Mouse (Mus musculus) cerebellum, postnatal 25 days (tissue): ENCODE measurements around the gene Slc35d1.

Experiments used
- DNase-seq, 2 experiments: peaks; one replicate each; pipeline ENCODE4 v3.0.0; 2021; ENCODE audit warnings: mixed read lengths in 2 of 2

Gene Slc35d1

GRCm38 (mm10) chr4:103214925-103215820 is at the start of gene Slc35d1:
Slc35d1 (minus strand) TSS chr4:103215164.
- DNase-seq: peak; percentile 86 to 88

GRCm38 (mm10) chr4:103263812-103264396 is 48.9 kb upstream of the Slc35d1 start:
- no peak for DNase-seq

- no peak for DNase-seq
These were observed 48.4 kb upstream of the Slc35d1 start for GRCm38 (mm10) chr4:103263378-103263777.

GRCm38 (mm10) chr4:103258817-103259216 is 43.9 kb upstream of the Slc35d1 start:
- DNase-seq: peak in 1 of 2 experiments; percentile 31

- DNase-seq: no peak
These were observed 38.9 kb upstream of the Slc35d1 start for GRCm38 (mm10) chr4:103253846-103254245.

GRCm38 (mm10) chr4:103249436-103250085 is 34.6 kb upstream of the Slc35d1 start:
- no peak for DNase-seq

- DNase-seq: no peak
These were observed 32.8 kb upstream of the Slc35d1 start for GRCm38 (mm10) chr4:103247813-103248212.

- no peak for DNase-seq
These were observed 32.3 kb upstream of the Slc35d1 start for GRCm38 (mm10) chr4:103247249-103247648.

- no peak for DNase-seq
These were observed 17.2 kb upstream of the Slc35d1 start for GRCm38 (mm10) chr4:103232156-103232555.

- no peak for DNase-seq
These were observed 7.9 kb upstream of the Slc35d1 start for GRCm38 (mm10) chr4:103222854-103223253.

- no peak for DNase-seq
These were observed 6.8 kb upstream of the Slc35d1 start for GRCm38 (mm10) chr4:103221789-103222188.

GRCm38 (mm10) chr4:103219011-103219410 is 4.0 kb upstream of the Slc35d1 start:
- DNase-seq: no peak

- DNase-seq: no peak
These were observed 1.1 kb upstream of the Slc35d1 start for GRCm38 (mm10) chr4:103216046-103216445.

- DNase-seq: peak in 1 of 2 experiments; percentile 86
These were observed 453 bp downstream of the Slc35d1 start for GRCm38 (mm10) chr4:103214498-103214924.

GRCm38 (mm10) chr4:103213859-103214497 is 986 bp downstream of the Slc35d1 start:
- DNase-seq: peak; percentile 39 to 40

GRCm38 (mm10) chr4:103208553-103208952 is 6.4 kb downstream of the Slc35d1 start:
- no peak for DNase-seq

GRCm38 (mm10) chr4:103203646-103204045 is 11.3 kb downstream of the Slc35d1 start:
- DNase-seq: no peak

- no peak for DNase-seq
These were observed 14.9 kb downstream of the Slc35d1 start for GRCm38 (mm10) chr4:103200046-103200445.

- DNase-seq: no peak
These were observed 15.9 kb downstream of the Slc35d1 start for GRCm38 (mm10) chr4:103199086-103199485.

GRCm38 (mm10) chr4:103197401-103197800 is 17.6 kb downstream of the Slc35d1 start:
- no peak for DNase-seq

- no peak for DNase-seq
These were observed 22.5 kb downstream of the Slc35d1 start for GRCm38 (mm10) chr4:103192421-103192820.

- DNase-seq: no peak
These were observed 26.0 kb downstream of the Slc35d1 start for GRCm38 (mm10) chr4:103188786-103189640.
